Mouse (Mus musculus) hindbrain, embryonic 11.5 days (tissue): ENCODE data around the gene Sgcb. TPM values are rescaled to one million over a fixed set of nuclear protein-coding genes. Genes with fewer than 3 reads are reported as not detected.
A peak's percentile ranks its signal among the peaks of the same experiment; 100 is the strongest.
"Not testable (repeated sequence)": the region's sequence is repeated elsewhere in the genome, so short reads cannot be mapped to it uniquely, and the experiment has no call there.

Experiments
- ATAC-seq: fragments of 200-750 bp; cut with Nextera tagmentation; 2 replicates; pipeline ENCODE4 v1.8.0; 2017; ENCODE audit warnings: mild to moderate bottlenecking, moderate TSS enrichment, moderate library complexity; ENCODE audit not compliant: low FRiP score
- DNase-seq: peaks from one replicate; pipeline ENCODE4 v3.0.0-alpha.2; 2015; ENCODE audit warnings: low spot score
- H3K27ac ChIP-seq: fragments of 300-500 bp; sonication (generic); 2 replicates; pipeline ENCODE4 v1.5.1; 2014; ENCODE audit warnings: mild to moderate bottlenecking, low read depth, low read length
- H3K27me3 ChIP-seq: fragments of 300-500 bp; sonication (generic); 2 replicates; pipeline ENCODE4 v1.6.1; 2014; ENCODE audit warnings: mild to moderate bottlenecking, low read length, moderate library complexity, mixed read lengths; ENCODE audit not compliant: control insufficient read depth, insufficient read depth
- H3K36me3 ChIP-seq: fragments of 300-500 bp; sonication (generic); 2 replicates; pipeline ENCODE4 v1.6.1; 2014; ENCODE audit warnings: mild to moderate bottlenecking, low read length, moderate library complexity, mixed read lengths; ENCODE audit not compliant: control insufficient read depth, insufficient read depth
- H3K4me1 ChIP-seq: fragments of 300-500 bp; sonication (generic); replicated peaks from 2 replicates; pipeline ENCODE4 v1.6.1; 2014; ENCODE audit warnings: low read length, mixed read lengths; ENCODE audit not compliant: control insufficient read depth, insufficient read depth
- H3K4me2 ChIP-seq: fragments of 300-500 bp; sonication (generic); replicated peaks from 2 replicates; pipeline ENCODE4 v1.6.1; 2014; ENCODE audit warnings: mild to moderate bottlenecking, low read depth, low read length
- H3K4me3 ChIP-seq: fragments of 300-500 bp; sonication (generic); 2 replicates; pipeline ENCODE4 v1.5.1; 2014; ENCODE audit warnings: low read depth, low read length
- H3K9ac ChIP-seq: fragments of 300-500 bp; sonication (generic); 2 replicates; pipeline ENCODE4 v1.6.1; 2014; ENCODE audit warnings: low read depth, low read length
- H3K9me3 ChIP-seq: fragments of 300-500 bp; sonication (generic); 2 replicates; pipeline ENCODE4 v1.6.1; 2016; ENCODE audit warnings: low read length; ENCODE audit not compliant: control insufficient read depth
- WGBS: fragments of 180-500 bp; shearing (Covaris S2); extraction: QIAGEN DNeasy Blood & Tissue Kit; methylation state at CpG from one replicate; pipeline ENCODE4 v1.1.7; 2014; 5-methylcytosine and 5-hydroxymethylcytosine counted together
- polyA plus RNA-seq: library from polyadenylated mRNA; unstranded; fragments of >200 nt; fragmentation: Nextera tagmentation; extraction: Ambion mirVana; gene quantifications from 2 replicates; pipeline ENCODE4 v1.2.1, GENCODE M21; 2014

Gene Sgcb
- polyA plus RNA-seq, 1 experiment from 2014 or later = 26.3 TPM

- H3K27ac ChIP-seq = no peak overlapping the region
- H3K9ac ChIP-seq = no peak overlapping the region
- no peaks in the 10 kb centered on the region for H3K27me3 ChIP-seq
- no peak for ATAC-seq
- H3K4me3 ChIP-seq = no peak overlapping the region
- DNase-seq = no peak
- WGBS = 46% methylated on average over 8 of the region's 8 CpGs
- peaks cover 2% of the 10 kb centered on the region for H3K4me1 ChIP-seq
- no peaks in the 10 kb centered on the region for H3K9me3 ChIP-seq
- H3K4me2 ChIP-seq = no peak overlapping the region
- H3K36me3 ChIP-seq = no peaks in the 10 kb centered on the region
These were observed 46.2 kb downstream of the Sgcb start for GRCm38 (mm10) chr5:73601361-73601763.

- H3K9me3 ChIP-seq = no peaks in the 10 kb centered on the region
- no peak overlapping the region for H3K27ac ChIP-seq
- H3K27me3 ChIP-seq = no peaks in the 10 kb centered on the region
- no peak overlapping the region for H3K4me3 ChIP-seq
- H3K4me1 ChIP-seq = peaks cover 2% of the 10 kb centered on the region
- WGBS = 80% methylated on average over 2 of the region's 2 CpGs
- no peak for DNase-seq
- H3K36me3 ChIP-seq = no peaks in the 10 kb centered on the region
- H3K4me2 ChIP-seq = no peak overlapping the region
- no peak overlapping the region for H3K9ac ChIP-seq
- no peak for ATAC-seq
These were observed 47.6 kb downstream of the Sgcb start for GRCm38 (mm10) chr5:73599991-73600390.

GRCm38 (mm10) chr5:73598943-73599695 lies 48.5 kb downstream of the Sgcb start:
- 60% methylated on average over 5 of the region's 5 CpGs for WGBS
- Histone ChIP-seq H3K4me2 (no peak overlapping the region), H3K27ac (no peak overlapping the region), H3K4me3 (no peak overlapping the region), H3K9me3 (no peaks in the 10 kb centered on the region), H3K9ac (no peak overlapping the region), H3K4me1 (peaks cover 2% of the 10 kb centered on the region), H3K27me3 (no peaks in the 10 kb centered on the region), H3K36me3 (no peaks in the 10 kb centered on the region)
- peak; percentile 92 for ATAC-seq
- peak; percentile 36 for DNase-seq

GRCm38 (mm10) chr5:73587119-73587518 lies 60.5 kb downstream of the Sgcb start:
- DNase-seq = no peak

GRCm38 (mm10) chr5:73586597-73586996 lies 61.0 kb downstream of the Sgcb start:
- 58% methylated on average over 4 of the region's 4 CpGs for WGBS
- H3K27ac ChIP-seq = no peak overlapping the region

More at GRCm38 (mm10) chr5:73587119-73587518, 60.5 kb downstream of the Sgcb start:
- 84% methylated on average over 3 of the region's 3 CpGs for WGBS
- H3K9me3 ChIP-seq = no peaks in the 10 kb centered on the region
- no peaks in the 10 kb centered on the region for H3K27me3 ChIP-seq
- H3K36me3 ChIP-seq = no peaks in the 10 kb centered on the region
- H3K27ac ChIP-seq = no peak overlapping the region
- H3K4me1 ChIP-seq = no peaks in the 10 kb centered on the region
- no peak overlapping the region for H3K4me2 ChIP-seq
- H3K4me3 ChIP-seq = no peak overlapping the region
- H3K9ac ChIP-seq = no peak overlapping the region
- no peak for ATAC-seq

GRCm38 (mm10) chr5:73585212-73586115 lies 62.1 kb downstream of the Sgcb start:
- no peaks in the 10 kb centered on the region for H3K9me3 ChIP-seq
- WGBS = 30% methylated on average over 7 of the region's 7 CpGs
- ATAC-seq = peak; percentile 22; the same call in 1 of the 2 replicates
- peak overlapping the region; percentile 1; the same call in 1 of the 2 replicates for H3K27ac ChIP-seq
- no peaks in the 10 kb centered on the region for H3K4me1 ChIP-seq
- H3K27me3 ChIP-seq = no peaks in the 10 kb centered on the region
- peak; percentile 31 for DNase-seq
- H3K36me3 ChIP-seq = no peaks in the 10 kb centered on the region
- H3K4me2 ChIP-seq = no peak overlapping the region
- no peak overlapping the region for H3K9ac ChIP-seq
- no peak overlapping the region for H3K4me3 ChIP-seq

More at GRCm38 (mm10) chr5:73586597-73586996, 61.0 kb downstream of the Sgcb start:
- Histone ChIP-seq H3K9me3 (no peaks in the 10 kb centered on the region), H3K4me1 (no peaks in the 10 kb centered on the region), H3K4me2 (no peak overlapping the region), H3K4me3 (no peak overlapping the region), H3K27me3 (no peaks in the 10 kb centered on the region), H3K36me3 (no peaks in the 10 kb centered on the region), H3K9ac (no peak overlapping the region)
- ATAC-seq (no peak), DNase-seq (no peak)

- H3K27ac ChIP-seq, H3K4me3 ChIP-seq, ATAC-seq, DNase-seq, H3K4me1 ChIP-seq, H3K36me3 ChIP-seq, H3K9me3 ChIP-seq, H3K4me2 ChIP-seq, H3K9ac ChIP-seq, H3K27me3 ChIP-seq: not testable (repeated sequence)
- WGBS = 94% methylated on average over 6 of the region's 6 CpGs
These were observed 63.6 kb downstream of the Sgcb start for GRCm38 (mm10) chr5:73584011-73584410.
